Mouse (Mus musculus): ENCODE measurements around the gene Snap91. TPM values are rescaled to one million over a fixed set of nuclear protein-coding genes. Genes with fewer than 3 reads are reported as not detected.

The Snap91 gene
- polyA plus RNA-seq, 1 experiment = not detected

- Histone ChIP-seq H3K4me3 (ENCODE audit: insufficient read depth, low read length) (no peak overlapping the region), H3K4me1 (ENCODE audit: control insufficient read depth, insufficient read depth, low read length) (no peaks in the 10 kb centered on the region), H3K27ac (ENCODE audit: insufficient read depth, low read depth, low read length) (no peak overlapping the region)
- TF ChIP-seq POLR2A (IDR thresholded peaks at IDR 0.05; ENCODE audit: borderline replicate concordance, low read depth, low read length) (no peak), CTCF (IDR thresholded peaks at IDR 0.05; ENCODE audit: low read depth, low read length) (no peak)
These were observed 116.5 kb downstream of the Snap91 start for GRCm38 (mm10) chr9:86764002-86764401.

- Histone ChIP-seq H3K4me3 (ENCODE audit: insufficient read depth, low read length) (no peak overlapping the region), H3K4me1 (ENCODE audit: control insufficient read depth, insufficient read depth, low read length) (no peaks in the 10 kb centered on the region), H3K27ac (ENCODE audit: insufficient read depth, low read depth, low read length) (no peak overlapping the region)
- TF ChIP-seq POLR2A (IDR thresholded peaks at IDR 0.05; ENCODE audit: borderline replicate concordance, low read depth, low read length) = no peak
- no peak for TF ChIP-seq CTCF (IDR thresholded peaks at IDR 0.05; ENCODE audit: low read depth, low read length)
These were observed 117.7 kb downstream of the Snap91 start for GRCm38 (mm10) chr9:86762477-86763376.

- no peak overlapping the region for H3K27ac ChIP-seq (ENCODE audit: insufficient read depth, low read depth, low read length)
- no peak overlapping the region for H3K4me3 ChIP-seq (ENCODE audit: insufficient read depth, low read length)
- TF ChIP-seq POLR2A (IDR thresholded peaks at IDR 0.05; ENCODE audit: borderline replicate concordance, low read depth, low read length) (no peak), CTCF (IDR thresholded peaks at IDR 0.05; ENCODE audit: low read depth, low read length) (peak; percentile 18; the same call in 1 of the 2 replicates)
- no peaks in the 10 kb centered on the region for H3K4me1 ChIP-seq (ENCODE audit: control insufficient read depth, insufficient read depth, low read length)
These were observed 134.4 kb downstream of the Snap91 start for GRCm38 (mm10) chr9:86745926-86746581.

GRCm38 (mm10) chr9:86744041-86744440 lies 136.4 kb downstream of the Snap91 start:
- Histone ChIP-seq H3K4me3 (ENCODE audit: insufficient read depth, low read length) (no peak overlapping the region), H3K4me1 (ENCODE audit: control insufficient read depth, insufficient read depth, low read length) (no peaks in the 10 kb centered on the region), H3K27ac (ENCODE audit: insufficient read depth, low read depth, low read length) (no peak overlapping the region)
- no peak for TF ChIP-seq CTCF (IDR thresholded peaks at IDR 0.05; ENCODE audit: low read depth, low read length)
- TF ChIP-seq POLR2A (IDR thresholded peaks at IDR 0.05; ENCODE audit: borderline replicate concordance, low read depth, low read length) = no peak

GRCm38 (mm10) chr9:86742959-86743911 lies 137.2 kb downstream of the Snap91 start, which contains the start of gene Prss35:
Gene Prss35, plus strand, starts transcription at chr9:86743649.
- H3K4me1 ChIP-seq (ENCODE audit: control insufficient read depth, insufficient read depth, low read length) = no peaks in the 10 kb centered on the region
- no peak within 1 kb of the TSS for H3K27ac ChIP-seq (ENCODE audit: insufficient read depth, low read depth, low read length)
- no peak within 1 kb of the TSS for H3K4me3 ChIP-seq (ENCODE audit: insufficient read depth, low read length)
- TF ChIP-seq CTCF (IDR thresholded peaks at IDR 0.05; ENCODE audit: low read depth, low read length) (no peak), POLR2A (IDR thresholded peaks at IDR 0.05; ENCODE audit: borderline replicate concordance, low read depth, low read length) (no peak)

GRCm38 (mm10) chr9:86739971-86740370 lies 140.5 kb downstream of the Snap91 start:
- TF ChIP-seq POLR2A (IDR thresholded peaks at IDR 0.05; ENCODE audit: borderline replicate concordance, low read depth, low read length) = no peak
- no peak for TF ChIP-seq CTCF (IDR thresholded peaks at IDR 0.05; ENCODE audit: low read depth, low read length)
- Histone ChIP-seq H3K4me3 (ENCODE audit: insufficient read depth, low read length) (no peak overlapping the region), H3K27ac (ENCODE audit: insufficient read depth, low read depth, low read length) (no peak overlapping the region), H3K4me1 (ENCODE audit: control insufficient read depth, insufficient read depth, low read length) (no peaks in the 10 kb centered on the region)

- H3K4me3 ChIP-seq (ENCODE audit: insufficient read depth, low read length) = no peak overlapping the region
- H3K4me1 ChIP-seq (ENCODE audit: control insufficient read depth, insufficient read depth, low read length) = no peaks in the 10 kb centered on the region
- TF ChIP-seq CTCF (IDR thresholded peaks at IDR 0.05; ENCODE audit: low read depth, low read length) (no peak), POLR2A (IDR thresholded peaks at IDR 0.05; ENCODE audit: borderline replicate concordance, low read depth, low read length) (no peak)
- no peak overlapping the region for H3K27ac ChIP-seq (ENCODE audit: insufficient read depth, low read depth, low read length)
These were observed 141.7 kb downstream of the Snap91 start for GRCm38 (mm10) chr9:86738801-86739200.

GRCm38 (mm10) chr9:86738067-86738466 lies 142.4 kb downstream of the Snap91 start:
- no peak overlapping the region for H3K27ac ChIP-seq (ENCODE audit: insufficient read depth, low read depth, low read length)
- no peaks in the 10 kb centered on the region for H3K4me1 ChIP-seq (ENCODE audit: control insufficient read depth, insufficient read depth, low read length)
- H3K4me3 ChIP-seq (ENCODE audit: insufficient read depth, low read length) = no peak overlapping the region
- TF ChIP-seq POLR2A (IDR thresholded peaks at IDR 0.05; ENCODE audit: borderline replicate concordance, low read depth, low read length) (no peak), CTCF (IDR thresholded peaks at IDR 0.05; ENCODE audit: low read depth, low read length) (no peak)

GRCm38 (mm10) chr9:86736991-86737390 lies 143.5 kb downstream of the Snap91 start:
- Histone ChIP-seq H3K27ac (ENCODE audit: insufficient read depth, low read depth, low read length) (no peak overlapping the region), H3K4me1 (ENCODE audit: control insufficient read depth, insufficient read depth, low read length) (no peaks in the 10 kb centered on the region), H3K4me3 (ENCODE audit: insufficient read depth, low read length) (no peak overlapping the region)
- TF ChIP-seq POLR2A (IDR thresholded peaks at IDR 0.05; ENCODE audit: borderline replicate concordance, low read depth, low read length) = no peak
- TF ChIP-seq CTCF (IDR thresholded peaks at IDR 0.05; ENCODE audit: low read depth, low read length) = no peak
